ENCODE assay signal across 7 mouse cellular contexts in the genomic region with DNA sequence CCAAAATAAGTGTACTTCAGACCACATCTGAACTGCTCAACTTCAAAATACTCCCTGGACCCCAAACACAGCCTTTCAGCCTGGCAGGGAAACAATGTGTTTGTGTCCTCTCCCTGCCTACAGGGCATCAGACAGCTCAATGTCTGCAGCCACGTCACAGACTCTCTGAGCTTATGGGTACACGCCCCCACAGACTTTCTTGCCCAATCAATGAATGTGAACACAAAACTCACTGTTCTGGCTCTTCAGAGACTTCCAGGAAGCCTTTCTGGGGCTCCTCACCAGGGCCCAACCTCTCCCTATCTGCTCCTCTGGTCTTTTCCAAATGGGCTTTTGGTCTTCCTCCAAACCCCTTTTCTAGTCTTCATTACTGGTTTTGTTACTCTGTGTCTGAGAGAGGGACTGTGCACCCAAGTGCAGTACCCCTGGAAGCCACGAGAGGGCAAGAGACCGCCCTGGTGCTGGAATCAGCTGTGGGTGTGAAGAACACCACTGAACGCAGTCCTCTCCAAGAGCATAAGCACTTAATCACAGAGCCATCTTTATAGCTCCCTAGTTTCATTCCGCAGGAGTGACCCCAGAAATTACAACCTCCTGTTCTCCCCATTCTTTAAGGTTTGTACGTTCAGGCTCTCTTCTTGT. TPM values are rescaled to one million over a fixed set of nuclear protein-coding genes. Genes with fewer than 3 reads are reported as not detected.
DNase-seq lines count a peak whose midpoint lies in the region; ATAC-seq lines count a peak whose summit lies in the region.

No protein-coding gene starts in this region.

- DNase-seq in layer of hippocampus, postnatal 10 days (ENCODE audit: low spot score in 2 of 2) = peak; percentile 69 to 71
- DNase-seq in layer of hippocampus, postnatal 14 days (ENCODE audit: low spot score in 2 of 2) = no peak
- peak; percentile 84 for DNase-seq in R1 (ENCODE audit: low read depth, low spot score)
- DNase-seq in cerebellum, postnatal 36 days = peak; percentile 52 to 57
- DNase-seq in kidney, postnatal 10 days = peak; percentile 78
- peak; percentile 89 for DNase-seq in thymus, postnatal 4 days

- peak; percentile 86 for ATAC-seq in megakaryocyte-erythroid progenitor cell, adult 5-6 weeks (replicated peaks; ENCODE audit: low FRiP score, low TSS enrichment, poor library complexity, severe bottlenecking)

RNA-seq across cellular contexts. Expression of gene Prr12, which starts 14.8 kb away (rescaled TPM):
- total RNA-seq in layer of hippocampus, postnatal 10 days (2021) = 10 to 100 TPM; 69.1 to 70.3 TPM
- total RNA-seq in layer of hippocampus, postnatal 14 days (2021) = 10 to 100 TPM; 67.3 to 67.9 TPM
- total RNA-seq in megakaryocyte-erythroid progenitor cell, adult 5-6 weeks (2014; fragmentation: Nextera tagmentation) = 26.6 and 28.7 TPM in 2 replicates
- 1.9 and 2.1 TPM in 2 replicates for total RNA-seq in megakaryocyte-erythroid progenitor cell, adult 5-6 weeks (2017)

RNA-seq across cellular contexts. Expression of gene Rras, which starts 20.1 kb away (rescaled TPM):
- 10 to 100 TPM; 12.2 to 12.3 TPM for total RNA-seq in layer of hippocampus, postnatal 10 days (2021)
- total RNA-seq in layer of hippocampus, postnatal 14 days (2021) = 10 to 100 TPM; 12.1 to 16.2 TPM
- 1.4 and 1.7 TPM in 2 replicates for total RNA-seq in megakaryocyte-erythroid progenitor cell, adult 5-6 weeks (2014; fragmentation: Nextera tagmentation)
- 1.3 and 1.6 TPM in 2 replicates for total RNA-seq in megakaryocyte-erythroid progenitor cell, adult 5-6 weeks (2017)

RNA-seq across cellular contexts. Expression of gene Scaf1, which starts 21.7 kb away (rescaled TPM):
- 100 to 1,000 TPM; 141 to 145 TPM for total RNA-seq in layer of hippocampus, postnatal 10 days (2021)
- 100 to 1,000 TPM; 153 to 158 TPM for total RNA-seq in layer of hippocampus, postnatal 14 days (2021)
- 33.0 and 46.3 TPM in 2 replicates for total RNA-seq in megakaryocyte-erythroid progenitor cell, adult 5-6 weeks (2014; fragmentation: Nextera tagmentation)
- 7.2 and 10.2 TPM in 2 replicates for total RNA-seq in megakaryocyte-erythroid progenitor cell, adult 5-6 weeks (2017)

RNA-seq across cellular contexts. Expression of gene Nosip, which starts 24.4 kb away (rescaled TPM):
- 10 to 100 TPM; 47.2 to 51.6 TPM for total RNA-seq in layer of hippocampus, postnatal 10 days (2021)
- total RNA-seq in layer of hippocampus, postnatal 14 days (2021) = 10 to 100 TPM; 49.2 to 55.4 TPM
- 27.8 and 55.1 TPM in 2 replicates for total RNA-seq in megakaryocyte-erythroid progenitor cell, adult 5-6 weeks (2014; fragmentation: Nextera tagmentation)
- total RNA-seq in megakaryocyte-erythroid progenitor cell, adult 5-6 weeks (2017) = 40.9 and 48.3 TPM in 2 replicates

RNA-seq across cellular contexts. Expression of gene Prrg2, which starts 24.6 kb away (rescaled TPM):
- total RNA-seq in layer of hippocampus, postnatal 10 days (2021) = 10 to 100 TPM in 1 of 2 experiments, 1 to 10 TPM in 1; 6.9 to 10.1 TPM
- 1 to 10 TPM; 5.3 to 7.4 TPM for total RNA-seq in layer of hippocampus, postnatal 14 days (2021)
- 4.3 and 4.7 TPM in 2 replicates for total RNA-seq in megakaryocyte-erythroid progenitor cell, adult 5-6 weeks (2014; fragmentation: Nextera tagmentation)
- total RNA-seq in megakaryocyte-erythroid progenitor cell, adult 5-6 weeks (2017) = 3.5 and 6.2 TPM in 2 replicates

Comparison
In these comparisons a context has a peak if more than half of its experiments do, and no peak if none do; other contexts are left out.
1. DNase-seq: peak in layer of hippocampus, postnatal 10 days (2 of 2), R1 (single experiment), cerebellum, postnatal 36 days (2 of 2), kidney, postnatal 10 days (single experiment) and thymus, postnatal 4 days (single experiment); none in layer of hippocampus, postnatal 14 days (0 of 2).
2. RNA of gene Rras, which starts 20.1 kb away (total RNA-seq): 12.1 to 16.2 TPM in layer of hippocampus, postnatal 14 days and 12.2 to 12.3 TPM in layer of hippocampus, postnatal 10 days; 1.3 to 1.7 TPM in megakaryocyte-erythroid progenitor cell, adult 5-6 weeks; every median in the first group is over 4 times any median in the second.